Mouse (Mus musculus) cortical plate, adult 2 months (tissue): ENCODE data around the gene Fgfr2.

Experiments used
- CTCF ChIP-seq: fragments of 200-500 bp; IDR thresholded peaks from 2 replicates; pipeline ENCODE4 v1.5.1; 2011; ENCODE audit warnings: mild to moderate bottlenecking, control low read depth, low read length; ENCODE audit not compliant: insufficient read depth; ENCODE audit errors: extremely low read depth
- POLR2A ChIP-seq: fragments of 200-500 bp; IDR thresholded peaks from 2 replicates; pipeline ENCODE4 v1.6.1; 2011; ENCODE audit warnings: mild to moderate bottlenecking, low read length, control low read depth; ENCODE audit not compliant: insufficient read depth; ENCODE audit errors: extremely low read depth

- TF ChIP-seq CTCF (no peak), POLR2A (no peak)
Observed at GRCm38 (mm10) chr7:130426586-130426985, 2696.6 kb downstream of the Fgfr2 start.
